Mouse (Mus musculus) spleen, postnatal 36 days (tissue): ENCODE data around the gene Trir.

Experiments
- DNase-seq, 2 experiments: peaks; one replicate each; pipeline ENCODE4 v3.0.0; 2022; ENCODE audit warnings: low spot score in 2 of 2, mixed read lengths in 1 of 2

Trir gene

DNA sequence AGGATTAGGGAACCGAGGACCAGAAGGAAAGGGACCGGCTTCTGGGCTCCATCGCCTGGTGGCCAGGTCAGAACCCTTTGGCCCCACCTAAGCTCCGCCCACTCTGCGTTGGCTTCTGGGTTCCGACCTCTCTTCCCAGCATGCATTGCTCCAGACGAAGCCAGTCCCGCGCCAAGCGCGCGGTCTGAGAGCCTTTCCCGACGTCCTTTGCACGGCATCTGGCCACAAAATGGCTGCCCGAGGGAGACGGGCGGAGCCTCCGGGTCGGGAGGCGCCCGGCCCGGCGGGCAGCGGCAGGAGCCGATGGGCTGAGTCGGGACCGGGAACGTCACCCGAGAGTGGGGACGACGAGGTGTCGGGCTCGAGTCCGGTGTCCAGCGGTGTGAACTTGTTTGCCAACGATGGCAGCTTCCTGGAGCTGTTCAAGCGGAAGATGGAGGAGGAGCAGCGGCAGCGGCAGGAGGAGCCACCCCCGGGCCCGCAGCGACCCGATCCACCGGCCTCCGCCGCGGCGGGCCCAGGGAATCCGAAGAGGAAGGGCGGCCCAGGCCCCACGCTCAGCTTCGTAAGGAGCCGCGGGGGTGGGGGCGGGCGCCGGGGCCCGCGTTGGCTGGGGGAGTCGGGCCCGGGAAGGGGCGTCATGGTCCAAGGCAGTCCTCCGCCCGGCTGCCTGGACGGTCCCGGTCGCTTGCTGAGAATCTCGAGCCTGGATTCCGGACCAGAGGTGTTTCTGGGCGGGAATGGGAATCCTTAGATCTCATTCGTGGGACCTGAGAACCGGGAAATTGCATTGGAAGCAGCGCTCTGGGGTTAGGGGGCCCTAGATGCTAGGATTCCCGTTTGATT lies at the start of gene Trir:
Gene Trir (plus strand): TSS at position 154 of the 846 bp plus-strand sequence.
- peak; percentile 97 to 98 for DNase-seq

DNA sequence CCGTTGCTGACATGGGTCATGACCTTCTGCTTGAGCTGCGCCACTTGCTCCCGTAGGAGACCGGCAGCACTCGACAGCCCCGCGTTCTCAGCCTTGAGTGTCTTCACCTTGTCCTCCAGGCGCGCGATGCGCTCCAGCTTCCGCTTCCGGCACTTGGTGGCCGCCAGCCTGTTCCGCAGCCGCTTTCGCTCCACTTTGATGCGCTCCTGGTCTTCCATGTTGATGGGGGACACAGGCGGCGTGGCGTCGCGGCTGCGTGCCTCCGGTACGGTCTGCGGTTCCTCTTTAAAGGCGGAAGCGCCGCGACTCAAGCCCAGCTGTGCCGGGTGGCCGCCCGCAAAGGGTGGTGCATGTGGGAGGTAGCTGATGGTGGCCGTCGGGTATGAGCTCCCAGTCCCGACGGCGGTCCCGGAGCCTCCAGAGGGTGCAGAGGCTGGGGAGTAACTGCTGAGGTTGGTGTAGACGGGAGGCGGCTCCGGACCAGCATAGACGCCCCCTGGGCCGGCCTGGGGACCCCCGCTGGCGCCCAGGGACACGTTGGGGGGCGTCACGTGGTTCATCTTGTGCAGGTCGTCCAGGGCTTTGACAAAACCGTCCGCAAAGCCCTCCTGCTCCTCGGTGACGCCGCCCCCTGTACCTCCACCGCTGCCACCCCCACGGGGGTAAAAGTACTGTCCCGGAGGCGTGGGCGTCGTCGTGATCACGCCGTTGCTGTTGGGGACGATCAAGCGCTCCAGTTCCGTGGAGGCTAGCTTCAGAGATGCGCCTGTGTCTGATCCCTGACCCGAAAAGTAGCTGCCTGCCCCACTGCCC lies 49.0 kb upstream of the Trir start:
- peak; percentile 81 to 82 for DNase-seq

DNA sequence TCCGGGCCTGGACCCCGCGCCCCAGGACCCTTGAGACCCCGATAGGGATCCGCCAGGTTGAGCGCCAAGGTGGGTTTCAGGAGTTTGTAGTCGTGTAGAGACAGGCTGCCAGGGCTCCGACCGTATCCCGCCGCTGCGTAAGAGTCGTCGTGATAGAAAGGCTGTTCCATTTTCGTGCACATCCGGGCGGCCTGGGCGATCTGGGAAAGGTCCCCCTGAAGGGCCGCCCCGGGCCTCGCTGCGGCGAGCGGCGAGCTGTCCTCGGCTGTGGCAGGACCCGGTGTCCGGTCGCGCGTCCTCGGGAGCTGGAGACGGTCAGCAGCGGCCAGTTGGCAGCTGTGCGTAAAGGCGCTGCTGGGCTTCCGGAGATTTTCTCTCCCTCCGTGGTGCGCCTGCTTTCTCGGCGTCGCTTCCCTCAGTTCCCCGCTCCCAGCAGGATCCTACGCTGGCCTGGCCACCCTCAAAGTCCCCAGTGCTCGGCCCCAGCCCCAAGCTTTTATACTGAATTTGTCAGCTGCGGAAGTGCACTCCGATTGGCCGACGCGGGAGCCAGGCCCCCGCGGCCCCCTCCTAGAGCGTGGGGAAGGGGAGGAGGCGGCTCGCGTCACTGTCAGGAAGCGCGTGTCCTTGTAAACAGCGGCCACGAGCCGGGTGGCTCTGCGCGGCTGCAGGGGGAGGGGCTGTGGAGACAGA lies 48.2 kb upstream of the Trir start, which contains the start of gene Junb:
Gene Junb (minus strand): TSS at position 471 of the 693 bp plus-strand sequence.
- DNase-seq = peak; percentile 96 to 97

GRCm38 (mm10) chr8:84979599-84980421 lies 46.8 kb upstream of the Trir start:
- DNase-seq = peak; percentile 95

GRCm38 (mm10) chr8:84980622-84981358 lies 45.8 kb upstream of the Trir start:
- peak; percentile 70 to 81 for DNase-seq

DNA sequence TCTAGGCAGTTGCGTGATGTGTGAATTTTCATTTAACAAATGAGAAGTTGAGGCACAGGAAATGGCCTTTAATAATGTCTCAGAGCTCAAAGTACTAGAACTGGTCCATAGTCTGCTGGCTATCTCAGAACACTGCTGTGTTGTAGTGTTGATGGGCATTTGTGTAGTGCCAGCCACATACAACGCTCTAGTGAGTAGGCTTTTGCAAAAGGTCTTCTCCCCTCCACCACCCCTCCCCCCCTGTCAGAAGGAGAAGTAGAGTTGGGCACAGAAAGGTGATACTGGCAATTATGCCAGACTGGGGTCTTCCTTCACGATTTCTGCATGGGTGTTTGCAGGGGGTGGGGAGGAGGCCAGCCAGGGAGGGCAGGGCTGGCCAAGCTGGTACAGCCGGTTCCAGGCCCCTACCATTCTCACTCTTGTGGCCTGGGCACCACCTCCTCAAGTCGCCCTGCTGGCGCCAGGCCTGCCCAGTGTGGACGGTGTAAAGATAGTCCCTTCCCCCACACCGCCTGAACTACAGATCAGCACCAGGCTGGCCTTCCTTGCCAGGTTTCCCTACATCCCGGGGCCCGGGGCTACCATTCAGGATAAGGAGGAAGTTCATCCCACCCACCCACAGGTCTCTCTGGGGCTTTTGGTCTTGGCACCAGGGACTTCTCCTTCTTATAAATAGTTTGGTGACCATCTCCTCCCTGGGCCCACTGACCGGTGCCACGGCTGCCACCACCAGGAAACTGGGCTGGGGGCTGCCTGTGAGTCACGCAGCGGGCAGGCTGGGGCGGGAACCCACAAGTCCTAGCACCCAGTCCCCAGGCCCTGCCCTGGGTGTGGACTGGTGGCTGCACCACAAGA lies 44.8 kb upstream of the Trir start:
- DNase-seq = no peak

GRCm38 (mm10) chr8:84982499-84983011 lies 44.1 kb upstream of the Trir start:
- peak; percentile 41 to 52 for DNase-seq

DNA sequence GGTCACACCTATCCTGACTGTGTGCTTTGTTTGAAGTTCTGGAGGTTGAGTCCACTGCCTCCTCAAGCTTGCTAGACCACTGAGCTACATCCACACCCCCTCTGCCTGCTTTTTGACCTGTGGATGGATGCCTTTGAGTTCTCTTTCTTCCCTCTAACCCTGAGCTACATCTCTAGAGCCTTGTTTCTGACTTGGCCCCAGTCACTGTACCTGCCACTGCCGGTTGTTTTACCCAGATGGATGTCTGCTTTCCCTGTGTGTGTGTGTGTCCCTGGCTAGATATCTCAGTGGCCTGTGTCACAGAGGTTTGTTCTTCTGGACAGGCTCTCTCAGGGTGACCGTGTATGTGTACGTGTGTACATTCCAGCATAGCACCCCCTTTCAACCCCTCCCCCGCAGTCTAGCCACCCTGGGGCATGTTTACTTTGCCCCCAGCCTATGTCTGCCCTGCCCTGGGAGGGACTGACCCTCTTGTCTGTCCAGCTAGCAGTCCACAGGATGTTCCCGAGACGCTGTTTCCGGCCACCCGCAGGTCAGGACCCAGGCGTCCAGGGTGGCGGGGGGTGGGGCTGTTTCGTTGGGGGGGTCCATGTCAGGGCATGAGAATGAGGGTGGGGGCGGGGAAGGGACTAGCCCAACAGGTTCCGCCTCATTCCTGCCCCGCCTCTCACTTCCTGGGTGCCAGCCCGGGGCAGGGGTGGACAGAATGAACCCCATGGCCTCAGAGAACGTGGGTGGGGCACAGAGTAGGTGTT lies 42.2 kb upstream of the Trir start:
- DNase-seq = peak; percentile 54 to 61

DNA sequence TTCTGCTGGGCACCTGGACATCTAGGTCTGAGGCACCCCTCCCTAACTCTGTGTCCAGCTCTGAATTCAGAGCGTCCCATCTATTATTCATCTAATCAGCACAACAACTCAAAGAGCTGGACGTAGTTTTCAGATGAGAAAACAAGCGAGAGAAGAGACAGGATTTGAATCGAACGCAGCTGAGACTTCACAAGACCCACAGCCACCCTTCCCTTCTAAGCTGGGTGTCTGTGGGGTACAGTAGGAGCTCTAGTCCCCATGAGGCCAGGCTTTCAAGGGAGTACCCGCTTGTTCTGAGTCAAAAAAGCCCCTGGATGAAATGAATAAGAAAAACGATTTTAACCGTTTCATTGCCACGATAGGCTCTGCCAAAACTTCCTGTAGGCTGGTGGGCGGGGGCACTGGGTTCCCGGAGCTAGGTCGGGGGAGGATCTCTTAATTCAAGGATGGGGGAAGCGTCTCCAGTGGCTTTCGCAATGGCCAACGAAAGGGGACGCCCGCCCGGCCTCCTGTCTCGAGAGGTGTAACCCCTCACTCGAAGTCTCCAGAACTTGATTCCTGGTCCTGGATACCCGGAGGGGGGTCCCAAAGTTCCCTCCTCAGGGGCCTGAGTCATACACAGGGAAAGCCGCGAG lies 41.5 kb upstream of the Trir start:
- DNase-seq = peak in 1 of 2 experiments; percentile 47

- DNase-seq = peak; percentile 95 to 96
Measured at GRCm38 (mm10) chr8:84985684-84986378, 40.8 kb upstream of the Trir start.

DNA sequence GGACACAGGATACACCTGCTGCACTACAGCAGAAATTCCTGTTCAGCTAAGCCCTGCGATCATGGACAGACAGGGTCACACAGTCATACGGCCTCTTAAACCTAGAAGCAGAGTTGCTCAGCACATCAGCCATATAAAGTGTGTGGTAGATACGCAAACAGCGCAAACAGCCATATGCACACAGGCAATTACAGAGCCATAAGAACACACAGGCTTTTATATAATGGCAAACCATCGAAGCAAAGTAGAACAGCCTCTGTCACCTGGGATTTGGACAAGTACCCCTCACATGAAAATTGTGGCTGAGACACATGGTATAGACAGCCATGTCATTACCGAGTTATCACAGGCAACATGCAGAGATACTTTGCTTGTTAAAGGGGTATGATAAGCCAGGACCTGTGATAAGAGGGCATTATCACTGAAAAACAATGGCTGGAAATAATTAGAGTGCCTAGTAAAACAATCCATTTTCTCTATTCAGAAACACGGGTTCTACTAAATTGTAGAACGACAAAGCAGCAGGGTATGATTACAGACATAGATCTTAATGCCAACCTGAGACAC lies 40.2 kb upstream of the Trir start:
- no peak for DNase-seq

- no peak for DNase-seq
Measured at GRCm38 (mm10) chr8:84987388-84987787, 39.2 kb upstream of the Trir start.

DNA sequence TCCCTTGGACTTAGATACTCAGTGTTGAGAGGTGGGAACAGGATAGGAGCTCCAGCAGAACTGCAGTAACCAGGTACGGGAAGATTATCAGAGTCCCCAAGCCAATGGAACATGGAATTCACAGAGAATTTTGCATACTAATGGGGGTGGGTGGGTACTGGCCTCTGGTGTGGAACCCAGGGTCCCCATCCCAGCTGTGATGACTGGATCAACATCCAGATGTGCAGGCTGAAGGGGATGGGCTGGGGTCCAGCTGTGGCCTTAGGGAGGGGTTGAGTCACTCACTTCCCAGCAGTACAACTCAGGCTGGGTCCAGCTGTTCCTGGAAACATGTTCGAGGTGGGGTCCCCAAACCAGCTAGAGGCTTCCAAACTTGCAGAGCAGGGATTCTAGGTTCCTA lies 38.7 kb upstream of the Trir start:
- no peak for DNase-seq

DNA sequence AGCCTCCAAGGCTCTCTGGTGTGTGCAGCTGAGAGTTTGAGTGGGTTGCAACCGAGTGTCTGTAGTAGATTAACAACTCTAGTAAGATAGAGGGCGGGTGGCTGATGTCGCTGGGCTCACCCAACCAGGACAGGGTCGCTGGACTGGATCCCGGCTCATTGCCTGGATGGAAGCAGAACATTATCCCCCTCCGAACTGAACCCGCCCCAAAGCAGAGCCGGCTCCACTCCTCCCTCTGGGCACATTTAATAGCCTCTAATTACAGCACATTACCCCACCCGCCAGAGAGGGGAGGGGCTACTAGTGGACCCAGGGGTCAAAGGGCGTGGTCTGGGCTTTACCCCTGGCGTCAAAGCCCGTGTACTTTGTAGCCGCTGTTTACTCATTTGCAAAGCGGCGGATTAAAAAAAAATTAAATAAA lies 37.3 kb upstream of the Trir start:
- peak; percentile 30 to 53 for DNase-seq

DNA sequence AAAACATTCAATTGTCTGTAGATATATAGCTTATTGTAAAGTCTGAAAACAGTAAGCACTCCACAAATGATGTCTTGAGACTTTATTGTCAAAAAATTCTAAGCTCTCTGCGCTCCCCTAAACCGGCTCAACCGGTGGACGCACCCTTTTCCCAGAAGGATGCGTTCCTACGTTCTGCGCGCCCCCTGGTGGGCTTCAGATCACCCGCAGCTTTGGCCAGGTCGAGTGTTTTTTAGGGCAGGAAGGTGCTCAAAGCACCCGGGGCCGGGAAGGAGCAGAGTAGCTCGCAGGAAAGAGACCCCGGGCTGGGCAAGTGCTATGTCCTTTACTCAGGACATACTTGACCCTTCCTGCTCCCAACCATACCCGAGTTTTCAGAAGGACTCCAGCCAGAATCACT lies 36.8 kb upstream of the Trir start:
- DNase-seq = peak; percentile 84 to 93

DNA sequence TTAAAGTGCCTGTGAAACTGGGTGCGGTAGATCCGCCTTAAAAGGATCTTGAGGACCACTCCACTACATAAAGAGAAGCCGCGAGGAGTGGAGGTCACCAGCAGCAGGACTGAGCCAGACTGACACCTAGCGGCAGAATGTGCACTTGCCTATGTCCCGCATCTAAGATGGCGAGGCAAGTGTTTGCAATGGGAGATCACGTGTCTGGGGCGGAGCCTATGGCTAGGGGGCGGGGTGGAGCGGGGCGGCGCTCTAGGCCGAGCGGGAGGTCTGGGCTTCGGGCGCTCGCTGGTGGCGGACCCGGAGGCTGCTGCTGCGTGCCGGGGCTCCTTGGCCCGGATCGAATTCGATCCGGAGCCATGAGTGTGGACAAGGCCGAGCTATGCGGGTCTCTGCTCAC lies 36.3 kb upstream of the Trir start, which contains the start of gene Hook2:
Gene Hook2 (plus strand): TSS at position 255 of the 400 bp plus-strand sequence.
- peak; percentile 96 to 97 for DNase-seq

DNA sequence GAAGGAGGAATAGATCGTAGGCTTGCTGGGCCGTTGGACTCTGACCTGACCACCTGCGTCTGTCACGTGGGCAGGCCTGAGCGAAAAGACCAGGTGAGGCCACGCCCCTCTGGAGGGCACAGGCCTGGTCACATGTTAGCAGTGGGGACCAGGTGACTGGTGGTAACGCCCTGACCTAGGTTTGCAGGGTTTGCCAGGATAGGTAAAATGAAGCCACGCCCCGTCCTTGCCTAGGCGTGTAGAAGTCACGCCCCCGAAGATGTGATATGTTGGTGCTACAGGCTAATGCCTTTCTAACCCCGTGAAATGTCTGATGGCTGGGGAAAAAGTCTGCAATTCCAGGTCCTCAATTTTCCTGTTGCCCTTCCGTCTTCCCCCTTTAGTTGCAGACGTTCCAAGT lies 35.8 kb upstream of the Trir start:
- DNase-seq = peak; percentile 40 to 61
